Mouse (Mus musculus) kidney, adult 2 months (tissue): Measurements from ENCODE around the gene Olfr984.

Experiments used
- CTCF ChIP-seq: fragments of 200-500 bp; conservative IDR thresholded peaks from 2 replicates; pipeline ENCODE4 v1.5.1; 2011; ENCODE audit warnings: low read depth, mild to moderate bottlenecking, control low read depth, low read length, moderate library complexity, mixed read lengths; ENCODE audit not compliant: insufficient read depth, insufficient read length
- POLR2A ChIP-seq: fragments of 200-500 bp; IDR thresholded peaks from one replicate; pipeline ENCODE4 v1.6.1; 2011; ENCODE audit warnings: low read depth, low read length, control low read depth

DNA sequence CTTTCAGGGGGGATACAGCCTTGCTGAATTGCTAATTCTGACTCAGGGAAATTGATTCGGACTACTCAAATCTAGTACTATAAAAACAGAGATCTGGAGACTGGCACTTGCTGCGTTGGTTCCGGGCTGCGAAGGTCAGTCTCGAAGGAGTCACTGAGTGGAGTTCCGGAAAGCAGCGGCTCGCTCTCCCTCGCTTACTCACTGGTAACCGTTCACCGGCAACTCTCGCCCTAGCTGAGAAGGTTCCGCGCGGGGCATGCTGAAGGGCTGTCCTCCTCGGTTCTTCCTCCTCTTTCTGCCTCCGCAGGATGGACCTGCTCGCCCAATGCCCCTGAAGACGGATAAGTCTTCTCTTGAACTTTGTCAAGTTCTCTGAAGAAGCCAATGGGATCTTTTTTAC is 63.9 kb downstream of the Olfr984 start:
- TF ChIP-seq CTCF (no peak), POLR2A (no peak)
